Mouse (Mus musculus): Measurements from ENCODE around the gene Uso1. TPM values are rescaled to one million over a fixed set of nuclear protein-coding genes. Genes with fewer than 3 reads are reported as not detected.
"Not testable (repeated sequence)": the region's sequence is repeated elsewhere in the genome, so short reads cannot be mapped to it uniquely, and the experiment has no call there.

Uso1 gene
- polyA plus RNA-seq, 1 experiment from 2014 or later: 28.1 TPM

DNA sequence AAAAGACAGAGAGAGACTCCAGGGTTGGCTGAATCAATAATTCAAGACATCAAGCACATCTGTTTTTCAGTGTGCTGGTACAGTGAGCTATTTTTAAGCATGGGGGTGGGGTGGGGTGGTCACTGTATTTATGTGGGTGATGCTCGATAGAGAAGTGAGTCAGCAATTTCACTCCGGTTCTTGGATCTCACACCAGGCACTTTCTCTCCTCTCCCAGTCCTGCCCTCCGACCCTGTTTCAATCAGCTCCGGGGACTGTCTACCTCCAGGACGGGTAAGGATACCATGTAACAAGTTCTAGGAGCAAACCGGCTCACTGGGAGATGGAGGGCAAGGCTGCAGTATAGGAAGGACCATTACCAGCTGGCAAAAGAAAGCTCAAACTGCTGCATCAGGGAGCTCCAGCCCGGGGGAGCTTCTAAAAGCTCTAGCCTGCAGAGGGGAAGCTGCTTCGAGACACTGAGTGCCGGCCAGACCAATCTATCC, 10.6 kb upstream of the Uso1 start:
- Histone ChIP-seq H3K27me3 (ENCODE audit: insufficient read depth, low read length) (no peaks in the 10 kb centered on the region), H3K4me2 (0 out of 2 replicates have a peak overlapping the region, but pooled peaks have one; percentile 10), H3K27ac (ENCODE audit: low read depth) (peak overlapping the region; percentile 48), H3K4me3 (ENCODE audit: low read depth, low read length) (no peak overlapping the region), H3K4me1 (ENCODE audit: insufficient read depth) (no peaks in the 10 kb centered on the region), H3K9ac (no peak overlapping the region), H3K36me3 (ENCODE audit: insufficient read depth) (no peaks in the 10 kb centered on the region), H3K9me3 (ENCODE audit: low read depth, low read length) (no peaks in the 10 kb centered on the region)
- 49% methylated on average over 9 of the region's 9 CpGs for WGBS
- TF ChIP-seq CTCF (IDR thresholded peaks at IDR 0.05; ENCODE audit: low read depth): no peak
- ATAC-seq (ENCODE audit: insufficient read depth) (0 out of 2 replicates have a peak, but pooled peaks have one; percentile 23), DNase-seq (peak; percentile 18)

DNA sequence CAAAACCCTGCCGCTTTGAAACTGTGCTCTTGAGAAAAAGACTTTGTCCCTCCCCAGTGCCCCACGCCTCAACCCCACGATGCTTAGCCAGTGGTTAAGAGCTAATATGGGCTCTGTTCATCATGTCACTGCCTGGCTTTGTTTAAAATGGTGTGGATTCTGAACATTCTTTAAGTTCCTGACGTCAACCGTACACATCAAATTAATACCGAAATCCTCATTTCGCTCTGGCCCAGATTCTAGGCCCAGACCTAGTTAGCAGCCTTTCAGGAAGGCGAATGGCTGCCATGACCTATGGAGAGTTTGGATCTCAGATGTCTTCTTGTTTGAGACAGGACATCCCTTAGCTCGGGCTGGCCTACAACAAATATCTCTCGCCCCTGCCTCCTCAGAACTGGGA, 10.0 kb upstream of the Uso1 start:
- WGBS: 72% methylated on average over 10 of the region's 10 CpGs
- ATAC-seq (ENCODE audit: insufficient read depth): 0 out of 2 replicates have a peak, but pooled peaks have one; percentile 19
- Histone ChIP-seq H3K4me1 (ENCODE audit: insufficient read depth) (no peaks in the 10 kb centered on the region), H3K9ac (no peak overlapping the region), H3K4me3 (ENCODE audit: low read depth, low read length) (no peak overlapping the region), H3K27me3 (ENCODE audit: insufficient read depth, low read length) (no peaks in the 10 kb centered on the region), H3K36me3 (ENCODE audit: insufficient read depth) (no peaks in the 10 kb centered on the region), H3K9me3 (ENCODE audit: low read depth, low read length) (no peaks in the 10 kb centered on the region), H3K27ac (ENCODE audit: low read depth) (peak overlapping the region; percentile 48), H3K4me2 (no peak overlapping the region)
- TF ChIP-seq CTCF (IDR thresholded peaks at IDR 0.05; ENCODE audit: low read depth): no peak
- DNase-seq: peak; percentile 6

DNA sequence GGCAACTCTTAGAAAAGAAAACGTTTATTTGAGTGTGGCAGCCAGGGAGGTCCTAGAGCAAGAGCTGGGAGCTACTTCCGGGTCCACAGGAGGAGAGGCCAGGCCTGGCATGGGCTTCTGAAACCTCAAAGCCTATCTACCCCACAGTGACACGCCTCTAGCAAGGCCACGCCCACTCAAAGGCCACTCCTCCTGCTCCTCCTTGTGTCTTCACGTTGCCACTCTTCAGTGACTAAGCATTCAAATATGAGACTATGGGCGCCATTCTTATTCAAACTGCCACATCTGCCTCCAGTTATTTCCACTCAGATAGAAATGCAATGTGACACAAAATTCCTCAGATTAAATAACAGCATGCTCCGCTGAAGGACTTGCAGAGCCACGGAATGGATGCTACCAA, 9.2 kb upstream of the Uso1 start:
- peak overlapping the region; percentile 27; the same call in 1 of the 2 replicates for H3K4me2 ChIP-seq
- no peaks in the 10 kb centered on the region for H3K27me3 ChIP-seq (ENCODE audit: insufficient read depth, low read length)
- H3K4me1 ChIP-seq (ENCODE audit: insufficient read depth): no peaks in the 10 kb centered on the region
- 16% methylated on average over 8 of the region's 8 CpGs for WGBS
- no peaks in the 10 kb centered on the region for H3K36me3 ChIP-seq (ENCODE audit: insufficient read depth)
- ATAC-seq (ENCODE audit: insufficient read depth): peak; percentile 78; the same call in 1 of the 2 replicates
- no peak for TF ChIP-seq CTCF (IDR thresholded peaks at IDR 0.05; ENCODE audit: low read depth)
- H3K9ac ChIP-seq: no peak overlapping the region
- H3K4me3 ChIP-seq (ENCODE audit: low read depth, low read length): no peak overlapping the region
- no peaks in the 10 kb centered on the region for H3K9me3 ChIP-seq (ENCODE audit: low read depth, low read length)
- DNase-seq: peak; percentile 72
- no peak overlapping the region for H3K27ac ChIP-seq (ENCODE audit: low read depth)

DNA sequence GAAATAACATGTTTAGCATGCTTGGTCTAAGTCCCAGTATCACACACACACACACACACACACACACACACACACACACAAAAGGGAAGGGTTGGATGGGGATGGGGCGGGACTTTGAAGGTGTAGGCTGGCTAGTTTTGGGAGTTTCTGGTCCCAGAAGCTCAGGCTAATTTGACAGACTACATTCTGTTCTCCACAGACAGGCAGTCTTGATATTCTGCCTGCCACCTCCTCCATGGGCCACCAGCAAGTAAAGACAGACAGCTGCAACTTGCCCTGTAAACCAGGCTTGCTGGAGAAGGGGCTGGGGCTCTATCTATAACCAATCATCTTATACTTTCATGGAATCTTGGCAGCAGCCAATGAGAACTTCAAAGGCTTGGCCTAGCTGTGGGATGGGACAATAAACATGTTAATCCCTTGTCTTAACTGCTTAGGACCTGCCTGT, 8.4 kb upstream of the Uso1 start:
- Histone ChIP-seq H3K9me3 (ENCODE audit: low read depth, low read length) (no peaks in the 10 kb centered on the region), H3K4me3 (ENCODE audit: low read depth, low read length) (no peak overlapping the region), H3K4me1 (ENCODE audit: insufficient read depth) (no peaks in the 10 kb centered on the region), H3K27ac (ENCODE audit: low read depth) (no peak overlapping the region), H3K36me3 (ENCODE audit: insufficient read depth) (no peaks in the 10 kb centered on the region), H3K27me3 (ENCODE audit: insufficient read depth, low read length) (no peaks in the 10 kb centered on the region), H3K4me2 (no peak overlapping the region), H3K9ac (no peak overlapping the region)
- 85% methylated on average over 1 of the region's 1 CpGs for whole genome bisulfite sequencing
- TF ChIP-seq CTCF (IDR thresholded peaks at IDR 0.05; ENCODE audit: low read depth): no peak
- DNase-seq (peak; percentile 40), ATAC-seq (ENCODE audit: insufficient read depth) (no peak)

DNA sequence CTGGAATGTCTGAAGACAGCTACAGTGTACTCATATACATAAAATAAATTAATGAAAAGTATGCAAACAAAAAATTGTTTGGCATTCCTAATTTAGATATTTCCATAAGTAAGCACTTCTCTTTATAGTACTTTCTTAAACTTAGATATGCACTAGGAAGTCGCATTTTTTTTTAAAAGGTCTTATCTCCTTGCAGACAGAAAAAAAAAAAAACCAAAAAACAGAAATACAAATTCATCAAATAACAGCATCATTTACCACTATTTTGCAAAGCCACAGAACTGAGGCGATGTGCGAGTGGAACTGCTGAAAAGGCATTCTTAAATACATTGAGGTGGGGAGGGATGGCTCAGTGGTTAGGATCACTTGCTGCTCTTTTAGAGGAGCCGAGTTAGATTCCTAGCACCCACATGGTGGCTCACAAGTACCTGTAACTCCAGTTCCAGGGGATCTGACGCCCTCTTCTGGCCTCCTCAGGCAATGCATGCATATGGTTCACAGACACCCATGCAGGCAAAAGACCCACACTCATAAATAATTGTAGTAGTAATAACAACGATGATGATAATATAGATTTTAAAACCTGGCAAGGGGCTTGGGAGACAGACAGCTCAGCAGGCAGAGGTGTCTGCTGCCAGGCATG, 7.6 kb upstream of the Uso1 start:
- ATAC-seq (ENCODE audit: insufficient read depth) (no peak), DNase-seq (no peak)
- no peaks in the 10 kb centered on the region for H3K9me3 ChIP-seq (ENCODE audit: low read depth, low read length)
- WGBS: 89% methylated on average over 6 of the region's 6 CpGs
- no peaks in the 10 kb centered on the region for H3K4me1 ChIP-seq (ENCODE audit: insufficient read depth)
- 0 out of 2 replicates have a peak, but pooled peaks have one; percentile 16 for TF ChIP-seq CTCF (IDR thresholded peaks at IDR 0.05; ENCODE audit: low read depth)
- no peak overlapping the region for H3K4me2 ChIP-seq
- H3K9ac ChIP-seq: no peak overlapping the region
- H3K27ac ChIP-seq (ENCODE audit: low read depth): no peak overlapping the region
- no peak overlapping the region for H3K4me3 ChIP-seq (ENCODE audit: low read depth, low read length)
- no peaks in the 10 kb centered on the region for H3K36me3 ChIP-seq (ENCODE audit: insufficient read depth)
- no peaks in the 10 kb centered on the region for H3K27me3 ChIP-seq (ENCODE audit: insufficient read depth, low read length)

DNA sequence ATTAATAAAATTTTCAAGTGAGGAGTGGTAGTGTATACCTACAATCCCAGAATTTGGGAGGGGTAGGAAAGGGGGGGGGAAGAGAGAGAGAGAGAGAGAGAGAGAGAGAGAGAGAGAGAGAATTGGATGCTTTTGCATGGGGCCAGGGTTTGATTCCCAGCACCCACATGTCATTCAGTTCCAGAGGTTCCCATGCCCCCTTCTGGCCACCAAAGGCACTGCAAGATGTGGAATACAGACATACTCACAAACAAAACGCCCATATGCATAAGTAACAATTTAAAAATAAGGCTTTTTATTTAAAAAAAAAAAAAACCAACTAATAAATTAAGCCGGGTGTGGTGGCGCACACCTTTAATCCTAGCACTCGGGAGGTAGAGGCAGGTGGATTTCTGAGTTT, 5.6 kb upstream of the Uso1 start:
- no peaks in the 10 kb centered on the region for H3K36me3 ChIP-seq (ENCODE audit: insufficient read depth)
- H3K27me3 ChIP-seq (ENCODE audit: insufficient read depth, low read length): no peaks in the 10 kb centered on the region
- ATAC-seq (ENCODE audit: insufficient read depth) (no peak), DNase-seq (no peak)
- 97% methylated on average over 4 of the region's 4 CpGs for WGBS
- no peak overlapping the region for H3K9ac ChIP-seq
- no peak for TF ChIP-seq CTCF (IDR thresholded peaks at IDR 0.05; ENCODE audit: low read depth)
- no peaks in the 10 kb centered on the region; the same call in 1 of the 2 replicates for H3K4me1 ChIP-seq (ENCODE audit: insufficient read depth)
- H3K4me2 ChIP-seq: no peak overlapping the region
- H3K9me3 ChIP-seq (ENCODE audit: low read depth, low read length): no peaks in the 10 kb centered on the region
- H3K4me3 ChIP-seq (ENCODE audit: low read depth, low read length): no peak overlapping the region
- H3K27ac ChIP-seq (ENCODE audit: low read depth): no peak overlapping the region

DNA sequence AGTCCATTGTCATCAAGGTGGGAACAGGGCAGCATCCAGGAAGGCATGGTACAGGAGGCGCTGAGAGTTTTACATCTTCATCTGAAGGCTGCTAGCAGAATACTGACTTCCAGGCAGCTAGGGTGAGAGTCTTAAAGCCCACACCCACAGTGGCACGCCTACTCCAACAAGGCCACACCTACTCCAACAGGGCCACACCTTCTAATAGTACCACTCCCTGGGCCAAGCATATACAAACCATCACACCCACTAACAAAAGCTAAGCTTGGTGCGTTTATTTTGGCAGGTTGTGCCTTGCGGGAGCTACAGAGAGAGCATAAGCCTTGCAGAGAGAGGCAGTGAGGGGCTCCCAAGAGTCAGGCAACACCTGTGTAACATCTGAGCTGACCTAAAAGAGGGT, 4.7 kb upstream of the Uso1 start:
- not testable (repeated sequence) for ATAC-seq (ENCODE audit: insufficient read depth); H3K27me3 ChIP-seq (ENCODE audit: insufficient read depth, low read length); H3K9me3 ChIP-seq (ENCODE audit: low read depth, low read length); H3K4me2 ChIP-seq; H3K4me1 ChIP-seq (ENCODE audit: insufficient read depth); H3K36me3 ChIP-seq (ENCODE audit: insufficient read depth); H3K4me3 ChIP-seq (ENCODE audit: low read depth, low read length); DNase-seq; H3K27ac ChIP-seq (ENCODE audit: low read depth); H3K9ac ChIP-seq
- WGBS: 59% methylated on average over 4 of the region's 4 CpGs
